In the genomic region with DNA sequence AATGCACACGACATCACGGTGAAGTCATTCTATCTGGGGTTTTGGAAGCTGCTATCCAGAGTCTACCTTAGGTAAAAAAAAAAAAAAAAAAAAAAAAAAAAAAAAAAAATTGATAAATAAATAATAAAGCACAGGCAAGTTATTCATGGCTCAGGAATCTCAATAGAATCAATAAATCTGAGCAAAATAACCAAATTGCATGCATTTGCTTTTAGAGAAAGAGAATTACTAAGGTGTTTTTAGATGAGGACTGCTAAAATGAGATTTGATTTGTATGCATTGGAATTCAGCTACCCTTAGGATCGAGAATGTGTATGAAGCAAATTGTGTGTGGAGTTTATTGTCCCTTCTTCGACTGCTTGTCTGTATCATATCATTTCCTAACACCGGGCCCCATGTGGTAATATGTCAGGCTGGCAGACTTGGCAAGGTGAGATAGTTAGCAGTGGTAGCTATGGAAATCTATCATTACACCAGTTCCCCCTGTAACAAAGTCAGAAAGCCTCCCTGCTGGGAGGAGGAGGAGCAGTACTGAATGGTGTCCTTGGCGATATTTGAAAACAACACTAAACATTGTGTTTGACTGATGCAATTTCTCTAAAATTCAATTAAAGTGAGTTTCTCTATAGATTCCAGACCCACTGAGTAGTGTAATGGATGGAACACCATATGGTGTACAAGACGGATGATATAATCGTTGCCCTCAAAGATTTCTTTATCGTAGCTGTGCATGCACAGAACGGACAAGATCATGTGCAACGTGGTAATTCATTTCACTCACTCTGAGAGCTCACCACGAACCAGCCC, we compare ENCODE assay signal across 8 mouse cellular contexts. TPM values are rescaled to one million over a fixed set of nuclear protein-coding genes. Genes with fewer than 3 reads are reported as not detected.
DNase-seq lines count a peak whose midpoint lies in the region; ATAC-seq and TF ChIP-seq lines count a peak whose summit lies in the region.

No protein-coding gene starts in this region.

- peak overlapping the region; percentile 97 for H3K4me3 ChIP-seq in cerebellum, adult 2 months (replicated peaks; ENCODE audit: insufficient read depth, low read depth, low read length)
- no peak overlapping the region for H3K4me3 ChIP-seq in neural tube, embryonic 11.5 days (ENCODE audit: low read depth, low read length)
- peak overlapping the region; percentile 78 for H3K4me3 ChIP-seq in liver, embryonic 12.5 days
- no peak overlapping the region for H3K4me3 ChIP-seq in stomach, postnatal 0 days (ENCODE audit: low read depth, low read length)

- 20% methylated on average over 12 of the region's 12 CpGs for WGBS in cerebellum, adult 2 months
- 69% methylated on average over 12 of the region's 12 CpGs for WGBS in neural tube, embryonic 11.5 days
- 35% methylated on average over 12 of the region's 12 CpGs for WGBS in liver, embryonic 12.5 days (ENCODE audit: insufficient replicate concordance)
- 53% methylated on average over 12 of the region's 12 CpGs for WGBS in stomach, postnatal 0 days

- H3K4me1 ChIP-seq in cerebellum, adult 2 months (ENCODE audit: control insufficient read depth, insufficient read depth, low read length), result no peaks in the 10 kb centered on the region; the same call in 1 of the 2 replicates
- peaks cover 6% of the 10 kb centered on the region; the same call in 1 of the 2 replicates for H3K4me1 ChIP-seq in neural tube, embryonic 11.5 days (ENCODE audit: control insufficient read depth, insufficient read depth, low read length)
- H3K4me1 ChIP-seq in liver, embryonic 12.5 days, result peaks cover 36% of the 10 kb centered on the region
- no peaks in the 10 kb centered on the region for H3K4me1 ChIP-seq in stomach, postnatal 0 days (replicated peaks; ENCODE audit: control insufficient read depth, insufficient read depth)

- H3K9me3 ChIP-seq in neural tube, embryonic 11.5 days (ENCODE audit: control insufficient read depth, low read length), result no peaks in the 10 kb centered on the region
- H3K9me3 ChIP-seq in liver, embryonic 12.5 days (replicated peaks), result no peaks in the 10 kb centered on the region
- no peaks in the 10 kb centered on the region for H3K9me3 ChIP-seq in stomach, postnatal 0 days (ENCODE audit: control insufficient read depth, low read length)

- H3K27ac ChIP-seq in cerebellum, adult 2 months (ENCODE audit: insufficient read depth, low read length), result no peak overlapping the region
- H3K27ac ChIP-seq in neural tube, embryonic 11.5 days (ENCODE audit: low read depth, low read length), result no peak overlapping the region
- peak overlapping the region; percentile 25; the same call in 1 of the 2 replicates for H3K27ac ChIP-seq in liver, embryonic 12.5 days
- H3K27ac ChIP-seq in stomach, postnatal 0 days (replicated peaks), result no peak overlapping the region

- peak overlapping the region; percentile 44 for H3K4me2 ChIP-seq in neural tube, embryonic 11.5 days (ENCODE audit: low read depth)
- H3K4me2 ChIP-seq in liver, embryonic 12.5 days, result peak overlapping the region; percentile 71
- H3K4me2 ChIP-seq in stomach, postnatal 0 days (replicated peaks; ENCODE audit: low read depth), result peak overlapping the region; percentile 96

- TF ChIP-seq CTCF in cerebellum, adult 2 months (IDR thresholded peaks at IDR 0.05; ENCODE audit: borderline replicate concordance, insufficient read depth, low read depth, low read length), result no peak
- TF ChIP-seq CTCF in stomach, postnatal 0 days (IDR thresholded peaks at IDR 0.05; ENCODE audit: low read depth), result no peak

- no peak for DNase-seq in cerebellum, adult 2 months
- no peak for DNase-seq in cerebellum, adult 8-10 months
- no peak for DNase-seq in neural tube, embryonic 11.5 days (ENCODE audit: low spot score)
- DNase-seq in neural tube, embryonic 10.5 days (ENCODE audit: extremely low spot score, low spot score), result no peak
- DNase-seq in stomach, postnatal 0 days (ENCODE audit: low spot score), result no peak
- DNase-seq in layer of hippocampus, adult 9-11 months, result no peak
- DNase-seq in urinary bladder, postnatal 25 days (ENCODE audit: low spot score), result no peak

- H3K27me3 ChIP-seq in cerebellum, adult 2 months (ENCODE audit: control insufficient read depth, insufficient read depth, low read length), result no peaks in the 10 kb centered on the region
- H3K27me3 ChIP-seq in neural tube, embryonic 11.5 days (ENCODE audit: control insufficient read depth, insufficient read depth, low read length), result no peaks in the 10 kb centered on the region
- H3K27me3 ChIP-seq in liver, embryonic 12.5 days (replicated peaks), result no peaks in the 10 kb centered on the region
- no peaks in the 10 kb centered on the region for H3K27me3 ChIP-seq in stomach, postnatal 0 days (ENCODE audit: control insufficient read depth, insufficient read depth, low read length)

- H3K9ac ChIP-seq in neural tube, embryonic 11.5 days (ENCODE audit: low read length), result no peak overlapping the region
- H3K9ac ChIP-seq in liver, embryonic 12.5 days, result peak overlapping the region; percentile 85; the same call in 1 of the 2 replicates
- no peak overlapping the region for H3K9ac ChIP-seq in stomach, postnatal 0 days (ENCODE audit: low read length)

- no peak for TF ChIP-seq POLR2A in cerebellum, adult 2 months (IDR thresholded peaks at IDR 0.05; ENCODE audit: borderline replicate concordance, insufficient read depth, low read length)

- no peaks in the 10 kb centered on the region for H3K36me3 ChIP-seq in neural tube, embryonic 11.5 days (ENCODE audit: control insufficient read depth, insufficient read depth, low read length)
- peaks cover 12% of the 10 kb centered on the region for H3K36me3 ChIP-seq in liver, embryonic 12.5 days
- no peaks in the 10 kb centered on the region for H3K36me3 ChIP-seq in stomach, postnatal 0 days (ENCODE audit: control insufficient read depth, insufficient read depth, low read length)

- peak; percentile 4; the same call in 1 of the 2 replicates for ATAC-seq in neural tube, embryonic 11.5 days (ENCODE audit: insufficient read depth, low FRiP score, low TSS enrichment)
- peak; percentile 37 for ATAC-seq in liver, embryonic 12.5 days
- ATAC-seq in stomach, postnatal 0 days (ENCODE audit: low FRiP score, low TSS enrichment), result no peak; the same call in 1 of the 2 replicates

- no peak for TF ChIP-seq EP300 in stomach, postnatal 0 days (optimal IDR thresholded peaks at IDR 0.05)

RNA-seq across cellular contexts. Expression of gene Acyp1, which starts 7.2 kb away (rescaled TPM):
- 77.8 and 88.8 TPM in 2 replicates for polyA plus RNA-seq in cerebellum, adult 2 months (2012; rRNA removed)
- polyA plus RNA-seq in neural tube, embryonic 11.5 days (2014; fragmentation: Nextera tagmentation; extraction: Ambion mirVana), result 57.1 and 61.6 TPM in 2 replicates
- polyA plus RNA-seq in liver, embryonic 12.5 days (2016; fragmentation: Nextera tagmentation; extraction: Ambion mirVana), result 76.1 and 78.7 TPM in 2 replicates
- 33.6 and 35.9 TPM in 2 replicates for polyA plus RNA-seq in stomach, postnatal 0 days (2015; fragmentation: Nextera tagmentation; extraction: Ambion mirVana)

RNA-seq across cellular contexts. Expression of gene Zc2hc1c, which starts 7.3 kb away (rescaled TPM):
- 0.95 and 1.1 TPM in 2 replicates for polyA plus RNA-seq in cerebellum, adult 2 months (2012; rRNA removed)
- 0.64 and 0.98 TPM in 2 replicates for polyA plus RNA-seq in neural tube, embryonic 11.5 days (2014; fragmentation: Nextera tagmentation; extraction: Ambion mirVana)
- 0.12 and 0.14 TPM in 2 replicates for polyA plus RNA-seq in liver, embryonic 12.5 days (2016; fragmentation: Nextera tagmentation; extraction: Ambion mirVana)
- polyA plus RNA-seq in stomach, postnatal 0 days (2015; fragmentation: Nextera tagmentation; extraction: Ambion mirVana), result 0.76 and 0.93 TPM in 2 replicates

RNA-seq across cellular contexts. Expression of gene Mlh3, which starts 10.6 kb away (rescaled TPM):
- polyA plus RNA-seq in cerebellum, adult 2 months (2012; rRNA removed), result 11.7 and 12.1 TPM in 2 replicates
- 9.5 and 11.1 TPM in 2 replicates for polyA plus RNA-seq in neural tube, embryonic 11.5 days (2014; fragmentation: Nextera tagmentation; extraction: Ambion mirVana)
- polyA plus RNA-seq in liver, embryonic 12.5 days (2016; fragmentation: Nextera tagmentation; extraction: Ambion mirVana), result 4.0 and 4.4 TPM in 2 replicates
- polyA plus RNA-seq in stomach, postnatal 0 days (2015; fragmentation: Nextera tagmentation; extraction: Ambion mirVana), result 3.0 and 3.2 TPM in 2 replicates

RNA-seq across cellular contexts. Expression of gene Nek9, which starts 58.1 kb away (rescaled TPM):
- polyA plus RNA-seq in cerebellum, adult 2 months (2012; rRNA removed), result 38.6 and 40.1 TPM in 2 replicates
- polyA plus RNA-seq in neural tube, embryonic 11.5 days (2014; fragmentation: Nextera tagmentation; extraction: Ambion mirVana), result 13.7 and 15.3 TPM in 2 replicates
- 11.6 and 12.1 TPM in 2 replicates for polyA plus RNA-seq in liver, embryonic 12.5 days (2016; fragmentation: Nextera tagmentation; extraction: Ambion mirVana)
- polyA plus RNA-seq in stomach, postnatal 0 days (2015; fragmentation: Nextera tagmentation; extraction: Ambion mirVana), result 7.2 and 8.1 TPM in 2 replicates

Comparison
In these comparisons a context has a peak if more than half of its experiments do, and no peak if none do; other contexts are left out.
1. H3K4me3 ChIP-seq: peak in cerebellum, adult 2 months (single experiment) and liver, embryonic 12.5 days (single experiment); none in neural tube, embryonic 11.5 days (single experiment) and stomach, postnatal 0 days (single experiment).
2. H3K4me2 ChIP-seq: peak in every context shown above with its lines; median percentile 96 in stomach, postnatal 0 days; 71 in liver, embryonic 12.5 days; 44 in neural tube, embryonic 11.5 days.